Mouse (Mus musculus): ENCODE data around the gene C1qtnf12. TPM values are rescaled to one million over a fixed set of nuclear protein-coding genes. Genes with fewer than 3 reads are reported as not detected.

Gene C1qtnf12
- polyA plus RNA-seq (2012; rRNA removed) = 17.3 and 30.6 TPM in 2 replicates

GRCm38 (mm10) chr4:155962167-155962971 is at the start of gene C1qtnf12:
Gene C1qtnf12 (plus strand): TSS chr4:155962318.

GRCm38 (mm10) chr4:155943534-155944249 is 18.4 kb upstream of the C1qtnf12 start, which contains the start of gene Ube2j2:
Gene Ube2j2 (plus strand): TSS chr4:155943831.

GRCm38 (mm10) chr4:155992241-155992905 is 30.3 kb downstream of the C1qtnf12 start, which contains the start of the genes B3galt6 and Sdf4:
Gene B3galt6 (minus strand): TSS chr4:155992649.
Gene Sdf4 (plus strand): TSS chr4:155992872.

GRCm38 (mm10) chr4:156013637-156014036 is 51.5 kb downstream of the C1qtnf12 start, which contains the start of gene Tnfrsf4:
Gene Tnfrsf4 (plus strand): TSS chr4:156013843.

Other genes starting within 250 kb of the C1qtnf12 start
- gene Tmem240, start 227.5 kb upstream of the C1qtnf12 start, polyA plus RNA-seq (2012; rRNA removed) = 1.1 and 1.6 TPM in 2 replicates
- gene Atad3a, start 201.2 kb upstream of the C1qtnf12 start, polyA plus RNA-seq (2012; rRNA removed) = 91.7 and 122 TPM in 2 replicates
- gene Vwa1, start 187.6 kb upstream of the C1qtnf12 start, polyA plus RNA-seq (2012; rRNA removed) = 17.4 and 17.5 TPM in 2 replicates
- 0.35 and 0.52 TPM in 2 replicates for gene Tmem88b, start 176.4 kb upstream of the C1qtnf12 start, polyA plus RNA-seq (2012; rRNA removed)
- not detected in 2 replicates for gene Ankrd65, start 171.9 kb upstream of the C1qtnf12 start, polyA plus RNA-seq (2012; rRNA removed)
- gene Mrpl20, start 159.4 kb upstream of the C1qtnf12 start, polyA plus RNA-seq (2012; rRNA removed) = 46.5 and 51.8 TPM in 2 replicates
- gene Ccnl2, start 149.8 kb upstream of the C1qtnf12 start, polyA plus RNA-seq (2012; rRNA removed) = 67.5 and 73.1 TPM in 2 replicates
- gene Aurkaip1, start 131.0 kb upstream of the C1qtnf12 start, polyA plus RNA-seq (2012; rRNA removed) = 156 and 218 TPM in 2 replicates
- gene Mxra8, start 122.6 kb upstream of the C1qtnf12 start, polyA plus RNA-seq (2012; rRNA removed) = 198 and 240 TPM in 2 replicates
- gene Dvl1, start 114.9 kb upstream of the C1qtnf12 start, polyA plus RNA-seq (2012; rRNA removed) = 158 and 173 TPM in 2 replicates
- 2.1 and 2.5 TPM in 2 replicates for gene Tas1r3, start 99.0 kb upstream of the C1qtnf12 start, polyA plus RNA-seq (2012; rRNA removed)
- 42.9 and 61.8 TPM in 2 replicates for gene Cptp, start 92.9 kb upstream of the C1qtnf12 start, polyA plus RNA-seq (2012; rRNA removed)
- 31.6 and 35.5 TPM in 2 replicates for gene Ints11, start 92.8 kb upstream of the C1qtnf12 start, polyA plus RNA-seq (2012; rRNA removed)
- 67.3 and 77.5 TPM in 2 replicates for gene Pusl1, start 70.5 kb upstream of the C1qtnf12 start, polyA plus RNA-seq (2012; rRNA removed)
- 33.5 and 33.9 TPM in 2 replicates for gene Acap3, start 70.5 kb upstream of the C1qtnf12 start, polyA plus RNA-seq (2012; rRNA removed)
- gene Ube2j2, start 18.5 kb upstream of the C1qtnf12 start, polyA plus RNA-seq (2012; rRNA removed) = 117 and 241 TPM in 2 replicates
- 9.6 and 10.5 TPM in 2 replicates for gene B3galt6, start 30.3 kb downstream of the C1qtnf12 start, polyA plus RNA-seq (2012; rRNA removed)
- 61.7 and 70.0 TPM in 2 replicates for gene Sdf4, start 30.6 kb downstream of the C1qtnf12 start, polyA plus RNA-seq (2012; rRNA removed)
- 5.3 and 6.2 TPM in 2 replicates for gene Tnfrsf4, start 51.5 kb downstream of the C1qtnf12 start, polyA plus RNA-seq (2012; rRNA removed)
- 5.0 and 6.4 TPM in 2 replicates for gene Tnfrsf18, start 63.8 kb downstream of the C1qtnf12 start, polyA plus RNA-seq (2012; rRNA removed)
- 27.0 and 29.4 TPM in 2 replicates for gene Ttll10, start 97.1 kb downstream of the C1qtnf12 start, polyA plus RNA-seq (2012; rRNA removed)
- gene 9430015G10Rik, start 147.7 kb downstream of the C1qtnf12 start, polyA plus RNA-seq (2012; rRNA removed) = 14.3 and 19.4 TPM in 2 replicates
- gene Rnf223, start 168.2 kb downstream of the C1qtnf12 start, polyA plus RNA-seq (2012; rRNA removed) = 0.47 and 0.79 TPM in 2 replicates
- 54.9 and 60.1 TPM in 2 replicates for gene Agrn, start 235.2 kb downstream of the C1qtnf12 start, polyA plus RNA-seq (2012; rRNA removed)
- 5.8 and 9.0 TPM in 2 replicates for gene Isg15, start 238.5 kb downstream of the C1qtnf12 start, polyA plus RNA-seq (2012; rRNA removed)
- gene AW011738, start 241.0 kb downstream of the C1qtnf12 start, polyA plus RNA-seq (2012; rRNA removed) = 1.1 and 1.2 TPM in 2 replicates